Mouse (Mus musculus) left cerebral cortex, postnatal 36 days (tissue): ENCODE measurements at regions not wholly inside any gene's neighbourhood (a gene's known extent, or its start where the extent isn't known, plus 50 kb on each side); places are given as distances from the start of the nearest gene placed in this dataset.
"Not testable (repeated sequence)": the region's sequence is repeated elsewhere in the genome, so short reads cannot be mapped to it uniquely, and the experiment has no call there.

Source experiments
- DNase-seq, 2 experiments: peaks; one replicate each; pipeline ENCODE4 v3.0.0; 2021 to 2022; ENCODE audit warnings: low spot score in 2 of 2, mixed read lengths in 1 of 2
- intact Hi-C: fragments of 180-260 bp; cut with DNase I; formaldehyde crosslinking; loops from one replicate; pipeline ENCODE4 v1.15.1; 2025

GRCm38 (mm10) chrY:43772246-43772645 lies 492.0 kb downstream of the Gm21739 start:
- DNase-seq, result peak in 1 of 2 experiments; percentile 5
- intact Hi-C loops, result not testable (repeated sequence)
